Mouse (Mus musculus): Measurements from ENCODE around the gene Zfp93. TPM values are rescaled to one million over a fixed set of nuclear protein-coding genes. Genes with fewer than 3 reads are reported as not detected.

Gene Zfp93
- total RNA-seq, 2 experiments from 2014 or later, result 3.7 to 4.8 TPM

DNA sequence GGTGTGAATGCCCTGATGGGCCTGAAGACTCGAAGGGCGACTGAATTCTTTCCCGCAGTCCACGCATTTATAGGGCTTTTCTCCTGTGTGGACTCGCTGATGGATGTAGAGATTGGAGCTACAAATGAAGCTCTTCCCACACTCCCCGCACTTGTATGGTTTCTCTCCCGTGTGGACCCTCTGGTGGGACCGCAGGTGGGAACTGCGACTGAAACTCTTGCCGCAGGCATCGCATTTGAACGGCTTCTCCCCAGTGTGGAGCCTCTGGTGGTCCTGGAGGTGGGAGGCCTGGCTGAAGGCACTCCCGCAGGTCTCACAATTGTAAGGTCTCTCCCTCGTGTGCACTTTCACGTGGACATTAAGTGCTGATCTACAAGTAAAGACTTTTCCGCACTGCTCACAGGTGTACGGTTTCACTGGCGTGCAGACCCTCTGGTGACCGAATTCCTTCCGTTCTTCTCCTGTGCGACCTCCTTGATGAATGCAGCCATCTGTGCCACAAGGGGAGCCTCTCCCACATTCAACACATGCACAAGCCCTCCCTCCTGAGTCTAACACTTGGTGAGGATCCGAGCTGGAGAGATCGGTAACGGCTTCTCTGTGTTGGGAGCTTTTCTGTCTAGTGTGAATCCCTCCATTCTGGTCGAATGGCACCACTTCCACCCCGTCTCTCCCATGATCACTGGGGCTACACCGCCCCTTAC, 21.3 kb downstream of the Zfp93 start:
- DNase-seq, result no peak

GRCm38 (mm10) chr7:24293061-24293851, 23.0 kb downstream of the Zfp93 start:
- DNase-seq, result no peak

DNA sequence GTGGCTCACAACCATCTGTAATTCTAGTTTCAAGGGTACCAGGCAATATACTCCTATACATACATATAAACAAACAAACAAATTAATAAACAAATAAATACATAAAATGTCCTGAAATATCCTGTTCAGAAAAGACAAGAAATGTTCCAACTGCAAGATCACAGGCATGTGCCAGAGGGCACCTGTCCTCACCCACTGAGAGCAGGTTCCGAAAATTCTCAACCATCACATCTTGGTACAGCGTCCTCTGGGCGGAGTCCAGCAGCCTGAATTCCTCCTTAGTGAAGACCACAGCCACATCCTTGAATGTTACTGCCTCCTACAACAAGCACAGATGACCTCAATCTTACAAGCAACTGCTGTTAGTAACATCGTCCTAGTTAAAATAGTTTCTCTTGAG, 24.5 kb downstream of the Zfp93 start:
- DNase-seq, result no peak

DNA sequence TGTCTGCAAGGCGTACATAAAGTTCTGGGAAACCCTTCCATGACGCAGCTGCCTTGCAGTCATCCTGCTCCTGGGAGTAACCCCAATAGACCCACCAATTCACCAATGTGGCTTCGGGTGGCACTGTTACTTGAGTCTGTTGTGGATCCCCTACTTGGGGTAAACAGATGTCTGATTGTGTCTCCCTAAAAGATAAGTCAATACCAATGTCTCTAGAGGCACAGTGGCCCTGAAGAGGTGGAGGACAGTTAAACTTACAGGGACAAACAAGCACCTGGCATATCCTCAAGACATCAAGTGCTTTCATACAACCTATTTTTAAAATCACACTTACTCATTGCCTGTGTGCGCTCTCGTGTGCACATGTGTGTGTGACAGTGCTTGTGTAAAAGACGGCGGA, 25.2 kb downstream of the Zfp93 start:
- no peak for DNase-seq

DNA sequence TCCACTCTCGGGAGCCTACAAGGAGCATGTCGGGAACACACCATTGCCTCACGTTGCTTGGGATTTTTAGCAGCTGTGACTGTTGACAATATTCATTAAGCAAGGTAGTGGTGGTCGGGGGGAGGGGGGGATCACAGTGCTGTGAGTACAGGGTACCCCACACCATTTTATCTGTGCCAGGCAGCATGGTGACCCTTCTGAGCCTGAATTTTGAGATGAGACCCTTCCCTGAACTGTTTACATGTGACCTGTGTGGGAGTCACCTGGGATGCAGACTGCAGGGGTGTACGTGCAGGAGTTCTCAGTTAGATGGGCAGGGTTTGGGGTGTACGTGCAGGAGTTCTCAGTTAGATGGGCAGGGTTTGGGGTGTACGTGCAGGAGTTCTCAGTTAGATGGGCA, 26.2 kb downstream of the Zfp93 start:
- no peak for DNase-seq

- DNase-seq, result no peak
Measured at GRCm38 (mm10) chr7:24297361-24298095, 27.3 kb downstream of the Zfp93 start.

- DNase-seq, result no peak
Measured at GRCm38 (mm10) chr7:24298635-24298972, 28.4 kb downstream of the Zfp93 start.

GRCm38 (mm10) chr7:24298973-24299708, 28.9 kb downstream of the Zfp93 start:
- peak; percentile 76 for DNase-seq

DNA sequence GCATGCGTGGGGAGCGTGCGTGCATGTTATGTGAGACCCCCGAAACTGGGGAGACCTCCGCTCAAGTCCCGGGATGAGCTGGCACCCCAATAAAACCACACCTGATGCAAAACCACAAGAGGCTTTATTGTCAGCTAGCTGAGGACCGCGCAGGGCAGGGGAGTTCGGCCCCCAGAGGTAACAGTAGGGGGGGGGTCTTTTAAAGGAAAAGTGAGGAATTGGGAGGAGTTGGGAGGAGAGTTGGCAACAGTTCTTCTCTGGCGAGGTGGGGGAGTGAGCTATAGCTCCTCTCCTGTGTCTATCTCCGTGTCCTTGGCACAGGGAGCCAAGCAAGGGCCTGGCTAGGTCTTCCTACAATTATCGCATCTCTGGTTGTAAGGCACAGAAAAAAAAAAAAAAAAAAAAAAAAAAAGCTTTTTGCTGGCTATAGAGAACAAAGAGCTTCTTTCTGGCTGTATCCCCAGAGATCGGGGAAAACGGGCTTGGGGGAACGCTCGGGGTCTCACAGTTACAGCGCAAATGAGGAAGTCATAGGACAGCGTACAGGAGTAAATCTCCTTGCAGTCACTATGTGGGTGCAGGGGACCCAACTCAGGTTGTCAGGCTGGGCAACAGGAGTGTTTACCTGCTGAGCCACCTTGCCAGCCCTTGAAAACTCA, 29.7 kb downstream of the Zfp93 start:
- peak; percentile 7 for DNase-seq

GRCm38 (mm10) chr7:24300771-24301282, 30.6 kb downstream of the Zfp93 start, which contains the start of gene Zfp61:
TSS of gene Zfp61 (minus strand) at chr7:24301232.
- peak; percentile 24 for DNase-seq

GRCm38 (mm10) chr7:24315726-24316566, 45.7 kb downstream of the Zfp93 start:
- no peak for DNase-seq

DNA sequence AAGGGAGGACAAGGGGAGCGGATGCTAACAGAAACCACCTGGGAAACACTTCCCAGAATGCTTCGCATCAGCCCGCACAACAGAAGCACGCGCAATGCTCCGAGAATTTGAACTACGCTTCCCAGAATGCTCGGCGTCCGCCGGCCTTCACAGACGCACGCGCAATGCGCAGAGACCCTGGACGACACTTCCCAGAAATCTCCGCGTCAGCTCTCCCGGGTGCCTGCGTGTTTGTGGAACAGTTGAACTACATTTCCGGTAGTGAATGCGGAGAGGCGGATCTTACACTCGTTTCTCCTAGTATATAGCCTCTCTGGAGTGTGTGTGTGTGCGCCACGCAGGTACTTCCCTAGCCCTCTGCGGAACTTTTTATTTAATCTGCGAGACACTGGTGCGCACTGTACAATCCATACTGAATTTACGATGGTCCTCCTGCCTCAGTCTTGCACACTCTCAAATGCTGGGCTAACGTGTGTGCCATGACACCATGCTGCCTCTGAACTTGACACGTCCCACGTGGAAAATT, 46.4 kb downstream of the Zfp93 start, which contains the start of gene Zfp94:
TSS of gene Zfp94 (minus strand) at position 100 of the 526 bp plus-strand sequence.
- DNase-seq, result peak; percentile 94

GRCm38 (mm10) chr7:24318942-24319341, 48.7 kb downstream of the Zfp93 start:
- no peak for DNase-seq

DNA sequence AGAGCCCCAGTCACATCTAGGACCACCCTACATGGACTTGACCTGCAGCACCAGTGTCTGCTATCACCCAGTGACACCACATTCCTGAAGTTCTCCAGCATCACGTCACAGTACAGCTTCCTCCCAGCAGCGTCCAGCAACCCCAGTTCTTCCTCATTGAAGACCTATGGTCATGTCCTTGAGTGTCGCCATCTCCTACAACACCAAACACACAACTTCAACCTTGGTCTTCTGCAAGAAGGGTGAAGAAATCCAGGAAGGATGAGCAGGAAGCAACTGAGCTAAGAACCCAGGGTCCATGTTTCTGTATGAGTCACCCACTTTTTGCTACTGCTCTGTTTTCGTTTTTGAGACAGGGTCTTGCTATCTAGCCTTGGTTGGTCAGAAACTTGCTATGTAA, 52.4 kb downstream of the Zfp93 start:
- DNase-seq, result no peak

DNA sequence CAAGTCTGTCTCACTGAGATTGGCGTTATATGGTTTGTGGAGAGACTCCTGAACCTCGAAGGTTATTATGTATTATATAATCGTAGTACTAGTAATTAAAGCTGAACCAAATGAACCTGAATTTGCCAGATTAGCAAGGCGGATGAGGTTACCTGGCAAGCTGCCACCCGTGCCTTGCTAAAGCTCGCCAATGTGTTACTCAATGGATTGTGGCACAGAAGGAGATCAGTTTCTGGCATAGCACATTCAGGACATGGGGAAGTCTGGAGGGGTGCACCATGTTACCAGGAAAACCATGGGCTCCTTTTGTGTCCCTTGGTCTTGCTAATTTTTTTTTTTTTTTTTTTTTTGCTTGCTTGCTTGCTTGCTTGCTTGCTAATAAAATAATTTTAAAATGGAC, 55.0 kb downstream of the Zfp93 start:
- DNase-seq, result no peak

- no peak for DNase-seq
Measured at GRCm38 (mm10) chr7:24325675-24326128, 55.5 kb downstream of the Zfp93 start.

GRCm38 (mm10) chr7:24326273-24327135, 56.3 kb downstream of the Zfp93 start:
- DNase-seq, result no peak
